Mouse (Mus musculus): ENCODE measurements around the gene Klk9. TPM values are rescaled to one million over a fixed set of nuclear protein-coding genes. Genes with fewer than 3 reads are reported as not detected.

The Klk9 gene
- polyA plus RNA-seq, 1 experiment from 2014 or later: not detected

GRCm38 (mm10) chr7:43821581-43821980, 29.9 kb downstream of the Klk9 start:
- Histone ChIP-seq H3K36me3 (ENCODE audit: insufficient read depth, low read length) (no peaks in the 10 kb centered on the region), H3K4me1 (ENCODE audit: insufficient read depth, low read length) (no peaks in the 10 kb centered on the region), H3K4me3 (ENCODE audit: low read length) (no peak overlapping the region), H3K9me3 (ENCODE audit: low read length) (no peaks in the 10 kb centered on the region), H3K27me3 (ENCODE audit: insufficient read depth, low read length) (no peaks in the 10 kb centered on the region), H3K4me2 (replicated peaks; ENCODE audit: low read depth, low read length) (no peak overlapping the region), H3K27ac (ENCODE audit: low read length) (no peak overlapping the region), H3K9ac (replicated peaks; ENCODE audit: low read length) (no peak overlapping the region)
- no peak for ATAC-seq (ENCODE audit: low FRiP score, low TSS enrichment)
- WGBS: 86% methylated on average over 7 of the region's 7 CpGs

GRCm38 (mm10) chr7:43824199-43824598, 32.5 kb downstream of the Klk9 start, which contains the start of gene Klk6:
Gene Klk6, plus strand, starts transcription at chr7:43824499.
- no peak within 1 kb of the TSS for H3K4me3 ChIP-seq (ENCODE audit: low read length)
- H3K4me1 ChIP-seq (ENCODE audit: insufficient read depth, low read length): no peaks in the 10 kb centered on the region
- ATAC-seq (ENCODE audit: low FRiP score, low TSS enrichment): no peak
- H3K27me3 ChIP-seq (ENCODE audit: insufficient read depth, low read length): no peaks in the 10 kb centered on the region
- no peak within 1 kb of the TSS for H3K4me2 ChIP-seq (replicated peaks; ENCODE audit: low read depth, low read length)
- no peaks in the 10 kb centered on the region for H3K36me3 ChIP-seq (ENCODE audit: insufficient read depth, low read length)
- no peak within 1 kb of the TSS for H3K9ac ChIP-seq (replicated peaks; ENCODE audit: low read length)
- H3K9me3 ChIP-seq (ENCODE audit: low read length): no peaks in the 10 kb centered on the region; the same call in 1 of the 2 replicates
- 86% methylated on average over 10 of the region's 10 CpGs for WGBS
- H3K27ac ChIP-seq (ENCODE audit: low read length): no peak within 1 kb of the TSS

- no peaks in the 10 kb centered on the region for H3K27me3 ChIP-seq (ENCODE audit: insufficient read depth, low read length)
- H3K36me3 ChIP-seq (ENCODE audit: insufficient read depth, low read length): no peaks in the 10 kb centered on the region
- H3K9ac ChIP-seq (replicated peaks; ENCODE audit: low read length): no peak overlapping the region
- no peaks in the 10 kb centered on the region; the same call in 1 of the 2 replicates for H3K9me3 ChIP-seq (ENCODE audit: low read length)
- no peak overlapping the region for H3K4me2 ChIP-seq (replicated peaks; ENCODE audit: low read depth, low read length)
- no peaks in the 10 kb centered on the region for H3K4me1 ChIP-seq (ENCODE audit: insufficient read depth, low read length)
- H3K4me3 ChIP-seq (ENCODE audit: low read length): no peak overlapping the region
- no peak for ATAC-seq (ENCODE audit: low FRiP score, low TSS enrichment)
- no peak overlapping the region for H3K27ac ChIP-seq (ENCODE audit: low read length)
- 79% methylated on average over 5 of the region's 5 CpGs for WGBS
Measured at GRCm38 (mm10) chr7:43826056-43826455, 34.4 kb downstream of the Klk9 start.

- Histone ChIP-seq H3K4me1 (ENCODE audit: insufficient read depth, low read length) (no peaks in the 10 kb centered on the region), H3K4me3 (ENCODE audit: low read length) (no peak overlapping the region), H3K4me2 (replicated peaks; ENCODE audit: low read depth, low read length) (no peak overlapping the region), H3K27me3 (ENCODE audit: insufficient read depth, low read length) (no peaks in the 10 kb centered on the region), H3K27ac (ENCODE audit: low read length) (no peak overlapping the region), H3K9me3 (ENCODE audit: low read length) (no peaks in the 10 kb centered on the region; the same call in 1 of the 2 replicates), H3K36me3 (ENCODE audit: insufficient read depth, low read length) (no peaks in the 10 kb centered on the region), H3K9ac (replicated peaks; ENCODE audit: low read length) (no peak overlapping the region)
- WGBS: 85% methylated on average over 4 of the region's 4 CpGs
- ATAC-seq (ENCODE audit: low FRiP score, low TSS enrichment): no peak
Measured at GRCm38 (mm10) chr7:43827706-43828105, 36.0 kb downstream of the Klk9 start.

- no peak overlapping the region for H3K27ac ChIP-seq (ENCODE audit: low read length)
- H3K4me1 ChIP-seq (ENCODE audit: insufficient read depth, low read length): no peaks in the 10 kb centered on the region
- no peaks in the 10 kb centered on the region for H3K27me3 ChIP-seq (ENCODE audit: insufficient read depth, low read length)
- no peak overlapping the region for H3K9ac ChIP-seq (replicated peaks; ENCODE audit: low read length)
- H3K36me3 ChIP-seq (ENCODE audit: insufficient read depth, low read length): no peaks in the 10 kb centered on the region
- no peaks in the 10 kb centered on the region; the same call in 1 of the 2 replicates for H3K9me3 ChIP-seq (ENCODE audit: low read length)
- no peak overlapping the region for H3K4me2 ChIP-seq (replicated peaks; ENCODE audit: low read depth, low read length)
- no peak for ATAC-seq (ENCODE audit: low FRiP score, low TSS enrichment)
- 92% methylated on average over 8 of the region's 8 CpGs for WGBS
- H3K4me3 ChIP-seq (ENCODE audit: low read length): no peak overlapping the region
Measured at GRCm38 (mm10) chr7:43829006-43829405, 37.3 kb downstream of the Klk9 start.

GRCm38 (mm10) chr7:43841701-43842100, 50.0 kb downstream of the Klk9 start, which contains the start of gene Klk5:
Gene Klk5, plus strand, starts transcription at chr7:43841971.
- H3K9ac ChIP-seq (replicated peaks; ENCODE audit: low read length): no peak within 1 kb of the TSS
- no peaks in the 10 kb centered on the region for H3K27me3 ChIP-seq (ENCODE audit: insufficient read depth, low read length)
- H3K4me2 ChIP-seq (replicated peaks; ENCODE audit: low read depth, low read length): no peak within 1 kb of the TSS
- H3K27ac ChIP-seq (ENCODE audit: low read length): no peak within 1 kb of the TSS
- H3K4me3 ChIP-seq (ENCODE audit: low read length): no peak within 1 kb of the TSS
- no peaks in the 10 kb centered on the region for H3K9me3 ChIP-seq (ENCODE audit: low read length)
- H3K36me3 ChIP-seq (ENCODE audit: insufficient read depth, low read length): no peaks in the 10 kb centered on the region
- H3K4me1 ChIP-seq (ENCODE audit: insufficient read depth, low read length): no peaks in the 10 kb centered on the region
- ATAC-seq (ENCODE audit: low FRiP score, low TSS enrichment): no peak
- 63% methylated on average over 3 of the region's 3 CpGs for WGBS

- H3K27me3 ChIP-seq (ENCODE audit: insufficient read depth, low read length): no peaks in the 10 kb centered on the region
- H3K4me3 ChIP-seq (ENCODE audit: low read length): no peak overlapping the region
- no peak overlapping the region for H3K4me2 ChIP-seq (replicated peaks; ENCODE audit: low read depth, low read length)
- no peak for ATAC-seq (ENCODE audit: low FRiP score, low TSS enrichment)
- no peaks in the 10 kb centered on the region for H3K9me3 ChIP-seq (ENCODE audit: low read length)
- no peaks in the 10 kb centered on the region for H3K4me1 ChIP-seq (ENCODE audit: insufficient read depth, low read length)
- WGBS: 86% methylated on average over 4 of the region's 4 CpGs
- no peaks in the 10 kb centered on the region for H3K36me3 ChIP-seq (ENCODE audit: insufficient read depth, low read length)
- H3K9ac ChIP-seq (replicated peaks; ENCODE audit: low read length): no peak overlapping the region
- no peak overlapping the region for H3K27ac ChIP-seq (ENCODE audit: low read length)
Measured at GRCm38 (mm10) chr7:43843801-43844200, 52.1 kb downstream of the Klk9 start.

Other genes with a start within 250 kb of the Klk9 start
- 0.49 and 0.81 TPM in 2 replicates for gene Cd33, start 247.5 kb upstream of the Klk9 start, polyA plus RNA-seq (2015; fragmentation: Nextera tagmentation; extraction: Ambion mirVana)
- 3.7 and 3.8 TPM in 2 replicates for gene Zfp658, start 229.6 kb upstream of the Klk9 start, polyA plus RNA-seq (2015; fragmentation: Nextera tagmentation; extraction: Ambion mirVana)
- 13.8 and 14.1 TPM in 2 replicates for gene Zfp719, start 212.3 kb upstream of the Klk9 start, polyA plus RNA-seq (2015; fragmentation: Nextera tagmentation; extraction: Ambion mirVana)
- gene Zfp819, start 184.7 kb upstream of the Klk9 start, polyA plus RNA-seq (2015; fragmentation: Nextera tagmentation; extraction: Ambion mirVana): 0.06 and 0.24 TPM in 2 replicates
- not detected in 2 replicates for gene Ceacam18, start 157.2 kb upstream of the Klk9 start, polyA plus RNA-seq (2015; fragmentation: Nextera tagmentation; extraction: Ambion mirVana)
- 0.64 and 1.3 TPM in 2 replicates for gene Siglece, start 131.7 kb upstream of the Klk9 start, polyA plus RNA-seq (2015; fragmentation: Nextera tagmentation; extraction: Ambion mirVana)
- gene Ctu1, start 119.9 kb upstream of the Klk9 start, polyA plus RNA-seq (2015; fragmentation: Nextera tagmentation; extraction: Ambion mirVana): 15.7 and 19.7 TPM in 2 replicates
- gene Klk14, start 101.5 kb upstream of the Klk9 start, polyA plus RNA-seq (2015; fragmentation: Nextera tagmentation; extraction: Ambion mirVana): not detected in 2 replicates
- gene Klk13, start 79.3 kb upstream of the Klk9 start, polyA plus RNA-seq (2015; fragmentation: Nextera tagmentation; extraction: Ambion mirVana): 0.29 and 0.58 TPM in 2 replicates
- not detected in 2 replicates for gene Klk12, start 23.0 kb upstream of the Klk9 start, polyA plus RNA-seq (2015; fragmentation: Nextera tagmentation; extraction: Ambion mirVana)
- not detected in 2 replicates for gene Klk11, start 17.3 kb upstream of the Klk9 start, polyA plus RNA-seq (2015; fragmentation: Nextera tagmentation; extraction: Ambion mirVana)
- 0.54 and 0.71 TPM in 2 replicates for gene Klk10, start 10.9 kb upstream of the Klk9 start, polyA plus RNA-seq (2015; fragmentation: Nextera tagmentation; extraction: Ambion mirVana)
- gene Klk8, start 5.7 kb downstream of the Klk9 start, polyA plus RNA-seq (2015; fragmentation: Nextera tagmentation; extraction: Ambion mirVana): 31.2 and 34.4 TPM in 2 replicates
- 0.07 and 0.12 TPM in 2 replicates for gene Klk7, start 19.4 kb downstream of the Klk9 start, polyA plus RNA-seq (2015; fragmentation: Nextera tagmentation; extraction: Ambion mirVana)
- gene Klk6, start 32.6 kb downstream of the Klk9 start, polyA plus RNA-seq (2015; fragmentation: Nextera tagmentation; extraction: Ambion mirVana): 0.15 TPM in 1 of 2 replicates, not detected in the other
- gene Klk5, start 50.1 kb downstream of the Klk9 start, polyA plus RNA-seq (2015; fragmentation: Nextera tagmentation; extraction: Ambion mirVana): not detected in 2 replicates
- gene Klk4, start 89.3 kb downstream of the Klk9 start, polyA plus RNA-seq (2015; fragmentation: Nextera tagmentation; extraction: Ambion mirVana): not detected in 2 replicates
- gene Klk15, start 141.8 kb downstream of the Klk9 start, polyA plus RNA-seq (2015; fragmentation: Nextera tagmentation; extraction: Ambion mirVana): not detected in 2 replicates
- gene Klk1b8, start 158.8 kb downstream of the Klk9 start, polyA plus RNA-seq (2015; fragmentation: Nextera tagmentation; extraction: Ambion mirVana): not detected in 2 replicates
- gene Klk1b1, start 174.9 kb downstream of the Klk9 start, polyA plus RNA-seq (2015; fragmentation: Nextera tagmentation; extraction: Ambion mirVana): not detected in 2 replicates
- gene Klk1b9, start 184.2 kb downstream of the Klk9 start, polyA plus RNA-seq (2015; fragmentation: Nextera tagmentation; extraction: Ambion mirVana): not detected in 2 replicates
- gene Klk1b11, start 204.0 kb downstream of the Klk9 start, polyA plus RNA-seq (2015; fragmentation: Nextera tagmentation; extraction: Ambion mirVana): not detected in 2 replicates
- not detected in 2 replicates for gene Klk1b26, start 220.3 kb downstream of the Klk9 start, polyA plus RNA-seq (2015; fragmentation: Nextera tagmentation; extraction: Ambion mirVana)

All from kidney, embryonic 16.5 days (tissue).